Mouse (Mus musculus): ENCODE measurements around the gene Lsm12. TPM values are rescaled to one million over a fixed set of nuclear protein-coding genes. Genes with fewer than 3 reads are reported as not detected.
"Not testable (repeated sequence)": the region's sequence is repeated elsewhere in the genome, so short reads cannot be mapped to it uniquely, and the experiment has no call there.

Gene Lsm12
- total and polyA plus RNA-seq, 3 experiments, result 40.1 to 108 (median 82.6) TPM

- no peak for DNase-seq
These were observed 1.1 kb upstream of the Lsm12 start for GRCm38 (mm10) chr11:102186235-102186634.

GRCm38 (mm10) chr11:102185677-102186076 lies 581 bp upstream of the Lsm12 start:
- no peak for DNase-seq

GRCm38 (mm10) chr11:102184253-102184645 lies 847 bp downstream of the Lsm12 start:
- no peak for DNase-seq

GRCm38 (mm10) chr11:102179836-102180235 lies 5.3 kb downstream of the Lsm12 start:
- DNase-seq, result no peak

- no peak for DNase-seq
These were observed 16.4 kb downstream of the Lsm12 start for GRCm38 (mm10) chr11:102168689-102169088.

GRCm38 (mm10) chr11:102167539-102167938 lies 17.6 kb downstream of the Lsm12 start:
- no peak for DNase-seq

GRCm38 (mm10) chr11:102165971-102166722 lies 18.9 kb downstream of the Lsm12 start:
- DNase-seq, result no peak

GRCm38 (mm10) chr11:102159781-102160180 lies 25.3 kb downstream of the Lsm12 start:
- DNase-seq, result no peak

GRCm38 (mm10) chr11:102158024-102158423 lies 27.1 kb downstream of the Lsm12 start:
- not testable (repeated sequence) for DNase-seq

- no peak for DNase-seq
These were observed 28.4 kb downstream of the Lsm12 start for GRCm38 (mm10) chr11:102156786-102157089.

- peak; percentile 93 for DNase-seq
These were observed 28.9 kb downstream of the Lsm12 start, which contains the start of gene Tmem101 for GRCm38 (mm10) chr11:102156039-102156785. Tmem101 (minus strand) TSS chr11:102156404.

- DNase-seq, result no peak
These were observed 37.7 kb downstream of the Lsm12 start for GRCm38 (mm10) chr11:102147213-102147989.

- no peak for DNase-seq
These were observed 38.6 kb downstream of the Lsm12 start for GRCm38 (mm10) chr11:102146531-102146930.

- peak; percentile 43 for DNase-seq
These were observed 39.1 kb downstream of the Lsm12 start for GRCm38 (mm10) chr11:102146005-102146404.

- DNase-seq, result peak; percentile 34
These were observed 39.6 kb downstream of the Lsm12 start, which contains the start of gene Nags for GRCm38 (mm10) chr11:102145471-102146001. Nags (plus strand) TSS chr11:102145513.

- DNase-seq, result no peak
These were observed 40.1 kb downstream of the Lsm12 start for GRCm38 (mm10) chr11:102144957-102145470.

GRCm38 (mm10) chr11:102142355-102142754 lies 42.7 kb downstream of the Lsm12 start:
- no peak for DNase-seq

- DNase-seq, result peak; percentile 58
These were observed 44.6 kb downstream of the Lsm12 start for GRCm38 (mm10) chr11:102140508-102140907.

GRCm38 (mm10) chr11:102138447-102138740 lies 46.7 kb downstream of the Lsm12 start:
- DNase-seq, result peak; percentile 64

GRCm38 (mm10) chr11:102137625-102138446 lies 47.3 kb downstream of the Lsm12 start:
- no peak for DNase-seq

- DNase-seq, result no peak
These were observed 50.6 kb downstream of the Lsm12 start for GRCm38 (mm10) chr11:102134516-102134915.

Measured in adrenal gland, adult 2 months (tissue).